Mouse (Mus musculus) CD4-positive, CD25-positive, alpha-beta regulatory T cell, adult 9 weeks (primary cell): ENCODE measurements around the gene D2hgdh. TPM values are rescaled to one million over a fixed set of nuclear protein-coding genes. Genes with fewer than 3 reads are reported as not detected.

ENCODE experiments used
- polyA plus RNA-seq: library from polyadenylated mRNA; unstranded; fragments of 100-300 nt; shearing (Covaris generic); gene quantifications from one replicate; pipeline ENCODE4 v1.2.1, GENCODE M21; 2017

D2hgdh gene
- polyA plus RNA-seq = 33.9 TPM

GRCm38 (mm10) chr1:93824609-93825008 is at the start of gene D2hgdh:
TSS of gene D2hgdh (plus strand) at chr1:93824909.

DNA sequence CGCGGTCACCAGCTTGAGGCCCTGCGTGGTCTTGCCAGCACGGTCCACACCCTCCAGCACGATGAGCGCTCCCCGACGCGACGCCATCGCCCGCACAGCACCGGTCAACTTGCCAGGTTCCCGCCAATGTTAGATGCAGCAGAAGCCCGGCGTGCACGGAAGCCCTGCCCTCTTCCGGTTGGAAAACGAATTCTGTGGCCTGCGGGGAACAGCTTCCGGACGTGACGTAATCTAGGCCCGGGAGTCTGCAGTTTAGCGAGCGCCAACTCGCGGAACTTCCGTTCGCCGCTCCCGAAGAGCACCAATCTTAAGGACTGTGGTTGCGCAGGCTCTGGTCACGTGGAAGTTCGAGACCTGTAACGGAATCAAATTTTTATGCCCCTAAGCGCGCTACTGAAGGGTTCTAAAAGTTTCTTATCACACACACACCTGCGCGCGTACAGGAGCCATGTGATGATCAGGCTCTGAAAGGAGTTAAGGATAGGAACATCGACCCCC is 22.9 kb upstream of the D2hgdh start, which contains the start of gene Dtymk:
TSS of gene Dtymk (minus strand) at position 194 of the 498 bp plus-strand sequence.

DNA sequence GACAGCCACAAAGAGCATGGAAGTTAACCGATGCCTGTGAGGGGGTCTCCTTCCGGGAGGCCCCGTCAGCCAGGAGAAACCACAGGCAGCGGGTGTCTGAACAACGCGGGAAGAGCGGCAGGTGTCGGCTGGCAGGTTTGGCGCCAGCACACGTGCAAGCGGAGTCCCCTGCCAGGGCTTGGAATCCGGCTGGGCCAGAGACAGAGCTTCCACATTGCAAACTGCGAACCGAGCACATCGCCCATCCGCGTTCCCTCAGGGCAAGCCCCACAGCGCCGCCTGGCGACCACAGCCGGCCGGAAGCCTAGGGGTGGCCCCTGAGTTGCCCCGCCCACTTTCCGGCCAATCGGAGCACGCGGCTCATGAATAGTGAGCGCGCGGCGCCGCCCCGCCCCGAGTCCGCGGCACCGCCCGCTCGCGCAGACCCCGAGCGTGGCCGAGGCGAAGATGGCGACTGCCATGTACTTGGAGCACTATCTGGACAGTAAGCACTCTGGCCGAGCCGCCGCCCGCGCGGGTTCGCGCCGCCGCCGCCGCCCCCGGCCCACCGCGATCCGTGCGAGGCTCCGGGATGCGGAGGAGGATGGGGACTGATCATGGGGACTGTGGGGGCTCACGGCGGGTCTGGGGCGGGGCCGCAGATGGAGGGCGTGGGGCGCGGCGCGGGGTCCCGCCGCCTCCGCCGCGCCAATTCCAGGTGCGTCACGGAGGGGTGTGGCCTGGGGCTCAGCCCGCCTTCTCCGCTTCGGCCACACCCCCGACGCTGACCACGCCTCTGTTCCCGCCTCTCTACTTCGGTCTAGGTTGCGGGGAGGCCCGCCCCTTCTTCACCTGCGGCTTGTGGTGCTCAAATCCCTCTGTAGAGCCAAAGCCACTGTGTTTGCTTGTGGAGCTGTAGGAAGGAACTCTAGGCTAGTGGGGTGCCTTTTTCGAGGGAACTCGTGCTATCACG is 20.9 kb upstream of the D2hgdh start, which contains the start of gene Ing5:
TSS of gene Ing5 (plus strand) at position 410 of the 952 bp plus-strand sequence.

GRCm38 (mm10) chr1:93861048-93861447 is 36.3 kb downstream of the D2hgdh start, which contains the start of gene Gal3st2:
TSS of gene Gal3st2 (plus strand) at chr1:93861306.

Other genes starting within 250 kb of the D2hgdh start
- 107 TPM for gene Stk25, start 166.2 kb upstream of the D2hgdh start, polyA plus RNA-seq
- gene Bok, start 139.2 kb upstream of the D2hgdh start, polyA plus RNA-seq = not detected
- gene Atg4b, start 73.4 kb upstream of the D2hgdh start, polyA plus RNA-seq = 103 TPM
- gene Thap4, start 70.0 kb upstream of the D2hgdh start, polyA plus RNA-seq = 14.9 TPM
- gene Dtymk, start 23.0 kb upstream of the D2hgdh start, polyA plus RNA-seq = 153 TPM
- 43.6 TPM for gene Ing5, start 20.9 kb upstream of the D2hgdh start, polyA plus RNA-seq
- gene Gal3st2, start 36.4 kb downstream of the D2hgdh start, polyA plus RNA-seq = not detected
- gene Gal3st2b, start 93.4 kb downstream of the D2hgdh start, polyA plus RNA-seq = not detected
- 0.06 TPM for gene Gal3st2c, start 165.6 kb downstream of the D2hgdh start, polyA plus RNA-seq
- not detected for gene Neu4, start 195.5 kb downstream of the D2hgdh start, polyA plus RNA-seq
- gene Pdcd1, start 227.6 kb downstream of the D2hgdh start, polyA plus RNA-seq = 209 TPM